Mouse (Mus musculus) stomach, embryonic 16.5 days (tissue): ENCODE data around the gene 1700020A23Rik. TPM values are rescaled to one million over a fixed set of nuclear protein-coding genes. Genes with fewer than 3 reads are reported as not detected.
"Not testable (repeated sequence)": the region's sequence is repeated elsewhere in the genome, so short reads cannot be mapped to it uniquely, and the experiment has no call there.

Source experiments
- ATAC-seq: fragments of 200-750 bp; cut with Nextera tagmentation; 2 replicates; pipeline ENCODE4 v1.8.0; 2017; ENCODE audit warnings: moderate number of reproducible peaks, moderate TSS enrichment; ENCODE audit not compliant: insufficient read depth, low FRiP score
- H3K27ac ChIP-seq: fragments of 300-500 bp; sonication (generic); 2 replicates; pipeline ENCODE4 v1.5.1; 2014; ENCODE audit warnings: low read length
- H3K27me3 ChIP-seq: fragments of 300-500 bp; sonication (generic); 2 replicates; pipeline ENCODE4 v1.6.1; 2014; ENCODE audit warnings: low read length, control low read depth, mixed read lengths; ENCODE audit not compliant: control insufficient read depth, insufficient read depth
- H3K36me3 ChIP-seq: fragments of 300-500 bp; sonication (generic); 2 replicates; pipeline ENCODE4 v1.6.1; 2014; ENCODE audit warnings: low read length; ENCODE audit not compliant: control insufficient read depth, insufficient read depth
- H3K4me1 ChIP-seq: fragments of 300-500 bp; sonication (generic); 2 replicates; pipeline ENCODE4 v1.6.1; 2014; ENCODE audit warnings: low read length, control low read depth, mixed read lengths; ENCODE audit not compliant: control insufficient read depth, insufficient read depth
- H3K4me2 ChIP-seq: fragments of 300-500 bp; sonication (generic); 2 replicates; pipeline ENCODE4 v1.6.1; 2014; ENCODE audit warnings: low read depth, low read length, mixed read lengths
- H3K4me3 ChIP-seq: fragments of 300-500 bp; sonication (generic); replicated peaks from 2 replicates; pipeline ENCODE4 v1.5.1; 2014; ENCODE audit warnings: mild to moderate bottlenecking, low read length
- H3K9ac ChIP-seq: fragments of 300-500 bp; sonication (generic); 2 replicates; pipeline ENCODE4 v1.6.1; 2014; ENCODE audit warnings: low read length
- H3K9me3 ChIP-seq: fragments of 300-500 bp; sonication (generic); replicated peaks from 2 replicates; pipeline ENCODE4 v1.6.1; 2016; ENCODE audit warnings: low read length, control low read depth; ENCODE audit not compliant: control insufficient read depth
- WGBS: fragments of 180-500 bp; shearing (Covaris S2); extraction: QIAGEN DNeasy Blood & Tissue Kit; methylation state at CpG from one replicate; pipeline ENCODE4 v1.1.7; 2014; 5-methylcytosine and 5-hydroxymethylcytosine counted together
- polyA plus RNA-seq: library from polyadenylated mRNA; unstranded; fragments of >200 nt; fragmentation: Nextera tagmentation; extraction: Ambion mirVana; gene quantifications from 2 replicates; pipeline ENCODE4 v1.2.1, GENCODE M21; 2015

Gene 1700020A23Rik
- polyA plus RNA-seq, result not detected in 2 replicates

- H3K27me3 ChIP-seq, result no peaks in the 10 kb centered on the region
- H3K4me3 ChIP-seq, result no peak within 1 kb of the TSS
- no peak within 1 kb of the TSS for H3K9ac ChIP-seq
- H3K9me3 ChIP-seq, result no peaks in the 10 kb centered on the region
- no peak within 1 kb of the TSS for H3K27ac ChIP-seq
- no peak for ATAC-seq
- H3K4me1 ChIP-seq, result 0 out of 2 replicates have a peak, but pooled peaks cover 8% of the 10 kb centered on the region
- no peak within 1 kb of the TSS for H3K4me2 ChIP-seq
- 85% methylated on average over 1 of the region's 1 CpGs for WGBS
- H3K36me3 ChIP-seq, result no peaks in the 10 kb centered on the region
Observed at GRCm38 (mm10) chr2:130404939-130405338, at the start of gene 1700020A23Rik, which contains the start of gene Gm28372. Gene 1700020A23Rik (plus strand): TSS chr2:130405259. Gene Gm28372 (plus strand): TSS chr2:130405239.

DNA sequence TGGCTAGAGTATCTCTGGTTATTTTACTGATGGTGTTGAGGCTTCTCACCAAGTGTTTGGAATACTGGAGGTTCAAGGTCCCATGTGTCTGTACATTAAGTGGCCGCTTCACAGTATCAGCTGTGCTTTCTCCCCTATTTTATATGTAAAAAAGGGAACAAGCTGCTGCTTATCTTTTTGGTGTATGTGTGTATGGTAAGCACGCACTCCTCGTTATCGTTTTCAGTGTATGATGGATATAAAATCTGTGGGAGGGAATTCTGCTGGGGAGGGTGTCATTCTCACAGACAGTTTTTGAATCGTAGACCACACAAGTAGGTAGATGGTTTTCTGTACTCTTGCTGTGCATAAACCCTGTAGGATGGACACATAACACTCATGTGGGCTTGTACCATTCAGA lies 47.5 kb upstream of the 1700020A23Rik start:
- Histone ChIP-seq H3K27me3 (peaks cover 26% of the 10 kb centered on the region), H3K9me3 (no peaks in the 10 kb centered on the region), H3K9ac (no peak overlapping the region), H3K36me3 (no peaks in the 10 kb centered on the region), H3K4me1 (0 out of 2 replicates have a peak, but pooled peaks cover 2% of the 10 kb centered on the region), H3K27ac (no peak overlapping the region), H3K4me2 (no peak overlapping the region), H3K4me3 (no peak overlapping the region)
- ATAC-seq, result no peak
- WGBS, result 91% methylated on average over 5 of the region's 5 CpGs

DNA sequence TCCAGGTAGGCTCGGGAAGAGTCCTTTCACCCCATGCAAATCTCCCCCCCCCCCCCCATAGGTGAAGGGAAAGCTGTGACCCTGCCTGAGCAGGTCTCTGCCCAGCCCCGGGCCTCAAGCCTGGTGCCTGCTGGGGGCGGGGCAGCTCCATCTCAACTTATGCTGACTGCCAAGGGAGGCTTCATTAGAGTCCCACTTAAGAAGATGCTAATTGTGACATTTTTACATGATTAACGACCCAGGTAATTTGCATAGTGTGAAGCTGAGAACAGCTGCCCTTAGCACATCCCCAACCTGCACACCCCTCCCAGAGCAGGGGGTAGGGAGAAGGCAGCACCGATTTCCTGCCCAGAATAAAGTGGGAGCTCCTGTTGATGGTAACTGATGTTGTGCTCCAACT lies 46.2 kb upstream of the 1700020A23Rik start:
- 0 out of 2 replicates have a peak, but pooled peaks cover 2% of the 10 kb centered on the region for H3K4me1 ChIP-seq
- no peak overlapping the region for H3K4me3 ChIP-seq
- H3K36me3 ChIP-seq, result no peaks in the 10 kb centered on the region
- 11% methylated on average over 5 of the region's 5 CpGs for WGBS
- peaks cover 32% of the 10 kb centered on the region for H3K27me3 ChIP-seq
- no peak overlapping the region for H3K4me2 ChIP-seq
- no peak; the same call in 1 of the 2 replicates for ATAC-seq
- no peak overlapping the region for H3K9ac ChIP-seq
- H3K9me3 ChIP-seq, result no peaks in the 10 kb centered on the region
- no peak overlapping the region for H3K27ac ChIP-seq

DNA sequence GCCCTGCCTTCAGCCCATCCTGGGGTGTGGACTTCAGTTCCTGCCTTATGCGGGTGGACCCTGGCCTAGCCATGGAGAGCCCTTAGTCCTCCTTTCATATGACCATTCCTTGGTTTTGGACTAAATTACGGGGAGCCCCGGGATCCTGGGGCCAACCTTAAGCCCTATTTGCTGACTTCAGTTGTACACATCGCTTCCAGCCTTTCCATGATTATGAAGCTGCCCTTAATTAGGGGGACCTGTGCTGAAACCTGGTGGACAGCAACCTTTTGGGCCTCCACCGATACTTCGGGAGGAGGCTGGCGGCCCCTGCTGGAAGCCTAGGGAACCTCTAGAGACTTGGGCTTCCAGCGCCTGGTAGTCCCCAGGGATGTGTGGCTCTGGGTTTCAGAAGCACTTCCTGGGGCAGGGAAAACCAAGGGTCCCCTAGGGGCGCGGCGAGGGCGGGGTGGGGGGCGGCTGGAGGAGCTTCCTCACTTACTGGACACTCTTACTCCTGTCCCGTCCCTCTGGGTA lies 42.5 kb upstream of the 1700020A23Rik start:
- Histone ChIP-seq H3K4me2 (no peak overlapping the region), H3K9me3 (no peaks in the 10 kb centered on the region), H3K27ac (no peak overlapping the region), H3K36me3 (no peaks in the 10 kb centered on the region), H3K4me1 (0 out of 2 replicates have a peak, but pooled peaks cover 2% of the 10 kb centered on the region), H3K4me3 (no peak overlapping the region), H3K9ac (no peak overlapping the region), H3K27me3 (peaks cover 32% of the 10 kb centered on the region)
- no peak for ATAC-seq
- WGBS, result 9% methylated on average over 14 of the region's 14 CpGs

GRCm38 (mm10) chr2:130365211-130366094 lies 39.6 kb upstream of the 1700020A23Rik start:
- no peak; the same call in 1 of the 2 replicates for ATAC-seq
- no peaks in the 10 kb centered on the region for H3K9me3 ChIP-seq
- peak overlapping the region; percentile 34; the same call in 1 of the 2 replicates for H3K9ac ChIP-seq
- H3K27me3 ChIP-seq, result peaks cover 23% of the 10 kb centered on the region
- H3K4me3 ChIP-seq, result peak overlapping the region; percentile 29
- no peak overlapping the region for H3K27ac ChIP-seq
- H3K4me1 ChIP-seq, result 0 out of 2 replicates have a peak, but pooled peaks cover 2% of the 10 kb centered on the region
- WGBS, result 15% methylated on average over 30 of the region's 30 CpGs
- H3K36me3 ChIP-seq, result no peaks in the 10 kb centered on the region
- H3K4me2 ChIP-seq, result peak overlapping the region; percentile 52

- no peak overlapping the region for H3K9ac ChIP-seq
- WGBS, result 54% methylated on average over 4 of the region's 4 CpGs
Observed at GRCm38 (mm10) chr2:130367386-130367785, 37.7 kb upstream of the 1700020A23Rik start.

GRCm38 (mm10) chr2:130373026-130373425 lies 32.0 kb upstream of the 1700020A23Rik start:
- not testable (repeated sequence) for H3K27ac ChIP-seq, H3K27me3 ChIP-seq, H3K9me3 ChIP-seq, H3K4me2 ChIP-seq, ATAC-seq, H3K9ac ChIP-seq, H3K4me3 ChIP-seq, H3K36me3 ChIP-seq, H3K4me1 ChIP-seq
- WGBS, result 36% methylated on average over 1 of the region's 1 CpGs

More at GRCm38 (mm10) chr2:130367386-130367785, 37.7 kb upstream of the 1700020A23Rik start:
- Histone ChIP-seq H3K27me3 (peaks cover 8% of the 10 kb centered on the region), H3K9me3 (no peaks in the 10 kb centered on the region), H3K36me3 (no peaks in the 10 kb centered on the region), H3K4me3 (no peak overlapping the region), H3K27ac (no peak overlapping the region), H3K4me2 (no peak overlapping the region), H3K4me1 (no peaks in the 10 kb centered on the region)
- ATAC-seq, result no peak

GRCm38 (mm10) chr2:130374951-130375350 lies 30.1 kb upstream of the 1700020A23Rik start:
- no peaks in the 10 kb centered on the region for H3K9me3 ChIP-seq
- no peak overlapping the region for H3K4me3 ChIP-seq
- H3K9ac ChIP-seq, result no peak overlapping the region
- no peaks in the 10 kb centered on the region for H3K4me1 ChIP-seq
- no peaks in the 10 kb centered on the region for H3K36me3 ChIP-seq
- no peaks in the 10 kb centered on the region for H3K27me3 ChIP-seq
- no peak overlapping the region for H3K4me2 ChIP-seq
- WGBS, result 74% methylated on average over 4 of the region's 4 CpGs
- H3K27ac ChIP-seq, result no peak overlapping the region
- ATAC-seq, result no peak

DNA sequence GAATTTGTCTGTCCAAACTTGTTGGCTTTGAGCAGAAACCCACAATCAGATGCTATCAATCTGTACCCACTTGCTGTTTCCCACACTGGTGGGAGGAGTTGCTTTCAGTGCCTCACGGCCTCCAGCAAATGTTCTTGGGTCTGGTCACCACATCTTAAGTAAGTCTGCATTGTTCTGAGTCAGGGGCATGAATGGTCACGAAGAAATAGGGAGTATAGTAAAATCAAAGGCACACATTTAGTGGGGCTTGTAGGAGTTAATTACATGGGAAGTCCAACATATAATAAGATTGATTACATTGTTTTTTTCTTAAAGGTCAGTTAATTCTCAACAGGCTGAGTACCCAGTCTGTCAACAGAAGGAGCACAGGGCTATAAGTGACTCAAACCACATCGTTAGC lies 21.9 kb upstream of the 1700020A23Rik start:
- WGBS, result 50% methylated on average over 3 of the region's 3 CpGs
- Histone ChIP-seq H3K9ac (no peak overlapping the region), H3K27me3 (no peaks in the 10 kb centered on the region), H3K9me3 (no peaks in the 10 kb centered on the region), H3K4me1 (no peaks in the 10 kb centered on the region), H3K4me3 (no peak overlapping the region), H3K4me2 (no peak overlapping the region), H3K36me3 (no peaks in the 10 kb centered on the region), H3K27ac (no peak overlapping the region)
- no peak for ATAC-seq
